Mouse (Mus musculus) liver, embryonic 13.5 days (tissue): ENCODE results near the gene Sprtn. TPM values are rescaled to one million over a fixed set of nuclear protein-coding genes. Genes with fewer than 3 reads are reported as not detected.
A peak's percentile ranks its signal among the peaks of the same experiment; 100 is the strongest.

Source experiments
- ATAC-seq: fragments of 200-750 bp; cut with Nextera tagmentation; 2 replicates; pipeline ENCODE4 v1.8.0; 2017; ENCODE audit warnings: low read depth, mild to moderate bottlenecking, moderate number of reproducible peaks, moderate library complexity
- DNase-seq: peaks from one replicate; pipeline ENCODE4 v3.0.0; 2022
- H3K27ac ChIP-seq: fragments of 300-500 bp; sonication (generic); 2 replicates; pipeline ENCODE4 v1.5.1; 2015; ENCODE audit warnings: moderate library complexity, mild to moderate bottlenecking, inconsistent platforms
- H3K27me3 ChIP-seq: fragments of 300-500 bp; sonication (generic); 2 replicates; pipeline ENCODE4 v1.6.1; 2015; ENCODE audit warnings: mild to moderate bottlenecking, inconsistent platforms
- H3K36me3 ChIP-seq: fragments of 300-500 bp; sonication (generic); 2 replicates; pipeline ENCODE4 v1.6.1; 2015; ENCODE audit warnings: mild to moderate bottlenecking, inconsistent platforms
- H3K4me1 ChIP-seq: fragments of 300-500 bp; sonication (generic); replicated peaks from 2 replicates; pipeline ENCODE4 v1.6.1; 2015; ENCODE audit warnings: inconsistent platforms
- H3K4me2 ChIP-seq: fragments of 300-500 bp; sonication (generic); 2 replicates; pipeline ENCODE4 v1.6.1; 2015; ENCODE audit warnings: inconsistent platforms, mild to moderate bottlenecking, moderate library complexity
- H3K4me3 ChIP-seq: fragments of 300-500 bp; sonication (generic); replicated peaks from 2 replicates; pipeline ENCODE4 v1.5.1; 2015; ENCODE audit warnings: mild to moderate bottlenecking, inconsistent platforms
- H3K9ac ChIP-seq: fragments of 300-500 bp; sonication (generic); 2 replicates; pipeline ENCODE4 v1.6.1; 2015; ENCODE audit warnings: mild to moderate bottlenecking, inconsistent platforms
- H3K9me3 ChIP-seq: fragments of 300-500 bp; sonication (generic); replicated peaks from 2 replicates; pipeline ENCODE4 v1.6.1; 2016; ENCODE audit warnings: inconsistent platforms
- WGBS: fragments of 180-500 bp; shearing (Covaris S2); methylation state at CpG from one replicate; pipeline ENCODE4 v1.1.7; 2015; ENCODE audit not compliant: insufficient replicate concordance; 5-methylcytosine and 5-hydroxymethylcytosine counted together
- polyA plus RNA-seq: library from polyadenylated mRNA; unstranded; fragments of >200 nt; fragmentation: Nextera tagmentation; extraction: Ambion mirVana; gene quantifications from 2 replicates; pipeline ENCODE4 v1.2.1, GENCODE M21; 2015

Gene Sprtn
- polyA plus RNA-seq, 1 experiment from 2014 or later = 6.1 TPM

GRCm38 (mm10) chr8:124929006-124929405 is 31.3 kb downstream of the Sprtn start:
- no peak overlapping the region for H3K9ac ChIP-seq
- ATAC-seq = no peak
- H3K4me3 ChIP-seq = no peak overlapping the region
- H3K4me2 ChIP-seq = no peak overlapping the region
- DNase-seq = no peak
- H3K27ac ChIP-seq = no peak overlapping the region
- H3K4me1 ChIP-seq = peaks cover 39% of the 10 kb centered on the region
- H3K36me3 ChIP-seq = 0 out of 2 replicates have a peak, but pooled peaks cover 2% of the 10 kb centered on the region
- no peaks in the 10 kb centered on the region for H3K9me3 ChIP-seq
- WGBS = 74% methylated on average over 11 of the region's 11 CpGs
- H3K27me3 ChIP-seq = no peaks in the 10 kb centered on the region

DNA sequence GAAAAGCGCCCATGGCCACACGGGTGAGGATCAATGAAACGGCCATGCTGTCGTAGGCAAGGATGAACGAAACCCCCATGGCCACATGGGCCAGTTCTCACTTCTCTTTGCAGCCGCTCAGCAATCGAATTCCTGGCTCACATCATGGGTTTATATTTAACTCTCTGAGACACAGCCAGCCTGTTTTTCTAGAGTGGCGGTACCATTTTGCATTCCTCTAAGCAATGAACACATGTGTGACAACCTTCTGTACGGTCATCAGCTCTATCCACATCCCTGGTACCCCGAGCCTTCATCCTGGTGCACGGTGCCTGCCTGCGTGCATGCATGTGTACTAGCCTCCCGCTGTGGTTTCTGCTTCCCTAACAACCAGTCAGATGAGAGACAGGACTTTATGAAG is 32.4 kb downstream of the Sprtn start:
- peaks cover 35% of the 10 kb centered on the region for H3K4me1 ChIP-seq
- H3K4me2 ChIP-seq = no peak overlapping the region
- H3K27me3 ChIP-seq = no peaks in the 10 kb centered on the region
- H3K27ac ChIP-seq = no peak overlapping the region
- no peaks in the 10 kb centered on the region for H3K9me3 ChIP-seq
- ATAC-seq (no peak), DNase-seq (no peak)
- WGBS = 78% methylated on average over 13 of the region's 13 CpGs
- 0 out of 2 replicates have a peak, but pooled peaks cover 2% of the 10 kb centered on the region for H3K36me3 ChIP-seq
- H3K4me3 ChIP-seq = no peak overlapping the region
- no peak overlapping the region for H3K9ac ChIP-seq

GRCm38 (mm10) chr8:124930649-124931048 is 33.0 kb downstream of the Sprtn start:
- H3K36me3 ChIP-seq = 0 out of 2 replicates have a peak, but pooled peaks cover 2% of the 10 kb centered on the region
- H3K4me2 ChIP-seq = no peak overlapping the region
- no peak overlapping the region for H3K4me3 ChIP-seq
- peaks cover 29% of the 10 kb centered on the region for H3K4me1 ChIP-seq
- ATAC-seq (no peak), DNase-seq (no peak)
- H3K9me3 ChIP-seq = no peaks in the 10 kb centered on the region
- no peak overlapping the region for H3K27ac ChIP-seq
- H3K27me3 ChIP-seq = no peaks in the 10 kb centered on the region
- WGBS = 67% methylated on average over 4 of the region's 4 CpGs
- H3K9ac ChIP-seq = no peak overlapping the region

DNA sequence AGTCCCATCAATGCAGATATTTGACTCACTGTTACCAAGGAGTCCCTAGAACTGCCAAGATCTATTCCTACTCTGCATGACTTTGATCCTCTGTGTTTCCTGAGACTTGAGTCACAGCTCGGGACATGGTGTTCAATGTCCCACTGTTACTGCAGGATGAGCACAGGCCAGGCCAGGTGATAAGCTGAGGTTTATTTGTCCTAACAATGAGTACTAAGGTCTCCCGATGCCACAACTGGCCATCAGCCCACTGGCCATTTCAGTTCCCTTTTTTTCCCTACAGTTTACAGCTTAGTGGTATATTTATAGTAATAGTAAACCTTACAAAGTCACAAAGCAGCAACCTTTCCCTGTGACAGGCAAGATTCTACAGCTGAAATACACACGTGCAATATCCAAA is 34.7 kb downstream of the Sprtn start:
- no peak for DNase-seq
- no peak for ATAC-seq
- no peaks in the 10 kb centered on the region for H3K27me3 ChIP-seq
- no peak overlapping the region for H3K4me3 ChIP-seq
- no peaks in the 10 kb centered on the region for H3K9me3 ChIP-seq
- 45% methylated on average over 3 of the region's 3 CpGs for WGBS
- H3K27ac ChIP-seq = no peak overlapping the region
- no peak overlapping the region for H3K4me2 ChIP-seq
- H3K36me3 ChIP-seq = 0 out of 2 replicates have a peak, but pooled peaks cover 2% of the 10 kb centered on the region
- H3K4me1 ChIP-seq = peaks cover 11% of the 10 kb centered on the region
- no peak overlapping the region for H3K9ac ChIP-seq

- Histone ChIP-seq H3K4me3 (no peak overlapping the region), H3K4me2 (no peak overlapping the region), H3K36me3 (peaks cover 7% of the 10 kb centered on the region), H3K4me1 (peaks cover 4% of the 10 kb centered on the region; the same call in 1 of the 2 replicates), H3K9me3 (no peaks in the 10 kb centered on the region), H3K27me3 (no peaks in the 10 kb centered on the region), H3K9ac (no peak overlapping the region), H3K27ac (no peak overlapping the region)
- DNase-seq (no peak), ATAC-seq (no peak)
- 73% methylated on average over 5 of the region's 5 CpGs for WGBS
Measured at GRCm38 (mm10) chr8:124935116-124935515, 37.4 kb downstream of the Sprtn start.

DNA sequence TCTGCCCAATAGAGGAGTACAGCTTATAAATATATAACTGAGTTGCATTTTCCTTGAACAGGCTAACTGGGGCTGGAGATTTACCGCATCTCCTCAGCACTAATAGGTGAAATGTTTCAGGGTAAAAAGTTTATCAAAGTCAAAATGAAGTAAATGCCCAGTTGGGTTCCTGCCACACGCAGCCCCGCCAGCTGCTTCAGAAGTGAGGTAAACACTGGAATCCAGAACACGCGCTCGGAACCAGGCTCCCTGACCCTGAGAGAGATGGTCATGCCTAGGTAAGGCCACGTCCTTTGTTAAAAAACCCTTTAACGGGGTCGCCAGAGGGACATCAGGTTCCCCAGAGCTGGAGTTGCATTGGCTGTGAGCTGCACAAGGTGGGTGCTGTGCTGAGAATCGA is 39.0 kb downstream of the Sprtn start:
- Histone ChIP-seq H3K4me2 (no peak overlapping the region), H3K4me3 (no peak overlapping the region), H3K9me3 (no peaks in the 10 kb centered on the region), H3K27me3 (no peaks in the 10 kb centered on the region), H3K4me1 (no peaks in the 10 kb centered on the region), H3K27ac (no peak overlapping the region), H3K36me3 (peaks cover 8% of the 10 kb centered on the region), H3K9ac (no peak overlapping the region)
- WGBS = 86% methylated on average over 10 of the region's 10 CpGs
- no peak for ATAC-seq
- DNase-seq = no peak

DNA sequence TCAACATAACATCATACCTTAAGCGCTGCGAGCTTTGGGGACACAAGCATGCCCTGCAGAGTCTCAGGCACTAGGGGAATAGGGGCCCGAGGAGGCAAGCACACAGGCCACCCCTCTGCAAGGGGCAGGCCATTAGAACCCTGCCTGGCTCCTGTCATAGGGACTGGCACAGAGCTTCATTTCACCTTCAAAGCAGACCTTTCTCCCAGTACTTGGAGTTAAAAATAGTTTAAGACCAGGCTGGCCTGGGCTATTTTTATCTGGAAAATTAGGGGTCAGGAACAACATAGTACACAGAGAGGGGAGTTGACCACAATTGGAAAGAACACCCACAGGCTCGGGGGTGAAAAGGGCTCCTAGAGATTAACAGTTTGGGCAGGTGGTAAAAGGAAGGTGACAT is 39.6 kb downstream of the Sprtn start:
- H3K9me3 ChIP-seq = no peaks in the 10 kb centered on the region
- no peak overlapping the region for H3K27ac ChIP-seq
- H3K36me3 ChIP-seq = peaks cover 8% of the 10 kb centered on the region
- ATAC-seq (no peak), DNase-seq (no peak)
- 74% methylated on average over 4 of the region's 4 CpGs for WGBS
- no peaks in the 10 kb centered on the region for H3K27me3 ChIP-seq
- no peak overlapping the region for H3K9ac ChIP-seq
- H3K4me2 ChIP-seq = no peak overlapping the region
- H3K4me3 ChIP-seq = no peak overlapping the region
- H3K4me1 ChIP-seq = no peaks in the 10 kb centered on the region

DNA sequence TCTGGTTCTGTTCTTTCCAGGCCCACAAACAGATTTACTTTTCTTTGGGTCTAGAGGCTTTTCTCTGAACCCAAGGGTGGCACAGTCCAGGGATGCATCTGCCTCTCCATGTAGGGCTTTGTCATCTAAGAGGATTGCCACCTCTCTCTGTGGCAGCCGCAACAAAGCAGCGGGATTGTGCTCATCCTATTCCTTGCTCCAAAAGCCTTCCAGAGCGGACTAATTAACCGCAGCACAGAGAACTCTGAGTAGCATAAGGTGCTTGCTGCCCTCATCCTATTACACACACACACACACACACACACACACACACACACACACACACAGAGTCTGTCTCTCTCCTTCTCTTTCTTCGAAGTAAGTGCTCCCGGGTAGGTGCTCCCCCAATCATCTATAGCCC is 46.1 kb downstream of the Sprtn start:
- ATAC-seq (no peak), DNase-seq (no peak)
- H3K4me3 ChIP-seq = no peak overlapping the region
- WGBS = 81% methylated on average over 6 of the region's 6 CpGs
- no peak overlapping the region for H3K4me2 ChIP-seq
- no peak overlapping the region for H3K9ac ChIP-seq
- peaks cover 23% of the 10 kb centered on the region for H3K27me3 ChIP-seq
- no peak overlapping the region for H3K27ac ChIP-seq
- H3K36me3 ChIP-seq = peaks cover 7% of the 10 kb centered on the region
- H3K9me3 ChIP-seq = no peaks in the 10 kb centered on the region
- peaks cover 42% of the 10 kb centered on the region for H3K4me1 ChIP-seq

- DNase-seq = no peak
- Histone ChIP-seq H3K9ac (no peak overlapping the region), H3K27ac (no peak overlapping the region), H3K4me3 (no peak overlapping the region), H3K27me3 (peaks cover 24% of the 10 kb centered on the region), H3K36me3 (0 out of 2 replicates have a peak, but pooled peaks cover 3% of the 10 kb centered on the region), H3K9me3 (no peaks in the 10 kb centered on the region), H3K4me1 (peaks cover 42% of the 10 kb centered on the region), H3K4me2 (no peak overlapping the region)
- no peak for ATAC-seq
- WGBS = 73% methylated on average over 7 of the region's 7 CpGs
Measured at GRCm38 (mm10) chr8:124944406-124944805, 46.7 kb downstream of the Sprtn start.

- ATAC-seq = peak; percentile 11
- H3K27ac ChIP-seq = peak overlapping the region; percentile 58
Measured at GRCm38 (mm10) chr8:124947865-124948732, 50.4 kb downstream of the Sprtn start.

DNA sequence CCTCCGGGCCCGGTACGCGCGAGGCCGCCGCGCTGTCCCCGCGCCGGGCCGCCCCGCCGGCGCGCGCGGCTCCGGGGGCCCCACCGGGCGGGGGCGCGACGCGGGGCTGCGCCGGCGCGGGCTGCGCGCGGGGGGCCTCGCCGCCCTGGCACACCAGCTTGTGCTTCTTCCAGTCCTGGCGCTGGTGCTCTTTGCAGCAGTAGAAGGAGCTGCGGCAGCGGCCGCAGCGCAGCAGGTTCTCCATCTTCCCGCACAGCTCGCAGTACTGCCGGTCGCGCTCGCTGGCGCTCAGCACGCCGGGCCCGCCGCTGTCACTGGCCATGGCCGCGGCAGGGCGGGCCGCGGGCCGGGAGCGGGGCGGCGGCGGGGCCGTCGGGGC is 51.0 kb downstream of the Sprtn start:
- DNase-seq (no peak), ATAC-seq (peak; percentile 12)
- peaks cover 56% of the 10 kb centered on the region for H3K4me1 ChIP-seq
- H3K27me3 ChIP-seq = peaks cover 24% of the 10 kb centered on the region
- under 1% methylated on average over 62 of the region's 62 CpGs for WGBS
- no peaks in the 10 kb centered on the region for H3K9me3 ChIP-seq
- peak overlapping the region; percentile 73 for H3K27ac ChIP-seq
- H3K4me2 ChIP-seq = peak overlapping the region; percentile 93
- H3K4me3 ChIP-seq = peak overlapping the region; percentile 76
- peak overlapping the region; percentile 81 for H3K9ac ChIP-seq
- no peaks in the 10 kb centered on the region for H3K36me3 ChIP-seq

More at GRCm38 (mm10) chr8:124947865-124948732, 50.4 kb downstream of the Sprtn start:
- Histone ChIP-seq H3K27me3 (peaks cover 24% of the 10 kb centered on the region), H3K9ac (peak overlapping the region; percentile 81), H3K36me3 (no peaks in the 10 kb centered on the region), H3K4me2 (peak overlapping the region; percentile 93), H3K4me3 (peak overlapping the region; percentile 76), H3K9me3 (no peaks in the 10 kb centered on the region), H3K4me1 (peaks cover 56% of the 10 kb centered on the region)
- WGBS = under 1% methylated on average over 61 of the region's 67 CpGs
- DNase-seq = peak; percentile 29
